Mouse (Mus musculus): ENCODE data around the gene BB287469.
"Not testable (repeated sequence)": the region's sequence is repeated elsewhere in the genome, so short reads cannot be mapped to it uniquely, and the experiment has no call there.

The BB287469 gene

DNA sequence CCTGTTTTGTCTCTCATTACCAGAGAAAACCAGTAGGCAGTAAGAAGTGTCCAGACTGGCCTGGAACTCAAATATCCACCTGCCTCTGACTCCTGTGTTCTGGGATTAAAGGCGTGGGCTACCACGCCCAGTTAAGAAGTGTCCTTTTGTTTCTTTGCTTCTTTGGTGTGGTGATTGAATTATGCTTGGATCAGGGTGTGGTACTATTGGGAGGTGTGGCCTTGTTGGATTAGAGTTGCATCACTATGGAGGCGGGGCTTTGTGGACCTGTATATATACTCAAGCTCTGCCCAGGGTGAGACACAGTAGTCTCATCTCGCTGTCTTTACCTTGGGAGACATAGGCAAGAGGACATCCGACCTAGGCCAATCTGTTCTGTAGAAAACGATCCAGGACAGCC, at the start of gene BB287469:
TSS of gene BB287469 (plus strand) at position 301 of the 400 bp plus-strand sequence.
- DNase-seq = not testable (repeated sequence)

DNA sequence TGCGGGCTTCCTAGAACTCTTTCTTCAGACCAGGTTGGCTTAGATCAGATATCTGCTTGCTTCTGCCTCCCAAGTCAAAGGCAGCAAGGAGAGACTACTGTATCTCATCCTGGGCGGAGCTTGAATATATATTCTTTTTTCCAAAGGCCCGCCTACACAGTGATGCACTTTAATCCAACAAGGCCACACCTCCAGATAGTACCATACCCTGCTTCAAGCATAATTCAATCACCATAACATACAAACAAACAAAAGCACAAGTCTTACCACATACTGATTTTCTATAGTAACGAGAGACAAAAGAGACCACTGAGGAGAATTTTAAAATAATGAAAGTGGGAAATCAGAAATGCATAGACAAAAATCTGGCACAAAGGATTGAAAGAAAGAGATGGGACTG, 40.7 kb upstream of the BB287469 start, which contains the start of gene Gm21319:
TSS of gene Gm21319 (minus strand) at position 101 of the 400 bp plus-strand sequence.
- DNase-seq = not testable (repeated sequence)

DNA sequence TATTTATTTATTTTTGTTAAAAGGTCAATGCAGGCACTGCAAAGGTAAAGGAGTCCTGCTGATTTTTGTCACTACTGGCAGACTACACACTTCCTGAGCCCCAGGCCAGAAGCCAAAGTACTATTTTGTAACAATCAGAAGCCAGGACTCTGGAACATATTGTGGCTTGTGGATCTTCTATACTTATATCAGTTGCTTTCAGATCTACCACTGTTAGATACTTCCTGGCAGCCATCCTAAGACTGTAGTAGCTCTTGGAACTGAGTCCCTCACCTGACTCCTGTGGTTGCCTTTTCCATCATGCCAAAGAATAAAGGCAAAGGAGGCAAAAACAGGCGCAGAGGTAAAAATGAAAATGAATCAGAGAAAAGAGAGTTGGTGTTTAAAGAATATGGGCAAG, 21.2 kb upstream of the BB287469 start, which contains the start of gene Gm21936:
TSS of gene Gm21936 (plus strand) at position 301 of the 400 bp plus-strand sequence.
- DNase-seq = not testable (repeated sequence)

DNA sequence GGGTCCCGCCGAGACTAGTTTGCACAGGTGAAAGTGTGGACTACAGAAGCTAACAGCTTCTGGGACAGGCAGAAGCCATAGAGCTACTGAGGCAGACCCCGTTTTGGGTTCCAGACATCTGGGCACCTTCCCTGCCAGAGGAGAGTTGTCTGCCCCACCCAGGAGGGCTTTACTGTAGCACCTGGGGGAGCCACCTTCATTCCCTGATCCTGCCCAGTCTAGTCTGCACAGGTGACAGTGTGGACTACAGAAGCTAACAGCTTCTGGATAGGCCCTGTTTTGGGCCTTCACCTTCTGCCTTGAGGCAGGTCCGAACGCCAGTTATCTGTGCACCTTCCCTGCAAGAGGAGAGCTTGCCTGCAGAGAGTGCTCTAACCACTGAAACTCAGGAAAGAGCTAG, 18.4 kb upstream of the BB287469 start:
- not testable (repeated sequence) for DNase-seq

DNA sequence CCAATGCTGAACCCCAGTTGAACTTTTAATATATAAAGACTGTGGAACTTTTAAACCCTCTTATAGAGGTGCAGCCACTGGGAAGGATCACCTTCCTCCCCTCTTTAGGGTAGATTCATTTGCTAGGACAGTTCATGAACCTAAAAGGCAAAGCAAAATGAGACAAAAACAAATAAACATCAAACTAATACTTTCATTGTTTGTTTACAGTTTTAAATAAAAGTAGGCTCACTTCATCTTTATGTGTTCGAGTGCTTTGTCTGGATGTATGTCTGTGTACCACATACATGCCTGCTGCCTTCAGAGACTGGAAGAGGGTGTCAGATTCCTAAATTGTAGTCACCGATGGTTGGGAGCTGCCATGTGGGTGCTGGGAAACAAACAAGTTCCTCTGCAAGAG, 25.9 kb downstream of the BB287469 start, which contains the start of gene Gm2001:
TSS of gene Gm2001 (minus strand) at position 101 of the 400 bp plus-strand sequence.
- DNase-seq = not testable (repeated sequence)

DNA sequence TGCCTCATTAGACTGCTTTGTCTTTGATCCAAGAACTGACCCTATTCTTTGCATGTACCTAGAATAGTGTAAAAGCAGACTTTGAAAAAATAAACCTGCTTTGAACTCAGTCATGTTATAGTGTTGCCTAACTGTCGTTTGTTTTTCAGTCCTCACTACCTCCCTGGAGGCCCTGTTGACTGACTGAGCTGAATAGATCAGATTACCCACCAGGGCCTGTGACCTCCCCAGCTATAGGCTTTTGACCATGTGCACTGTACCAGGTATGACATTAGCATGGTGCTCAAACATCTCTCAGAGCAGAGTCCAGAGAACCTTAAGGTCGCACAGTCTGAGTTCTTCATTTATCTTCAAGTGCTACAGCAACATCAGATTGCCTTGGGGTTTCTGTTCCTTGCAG, 34.3 kb downstream of the BB287469 start:
- DNase-seq = not testable (repeated sequence)

DNA sequence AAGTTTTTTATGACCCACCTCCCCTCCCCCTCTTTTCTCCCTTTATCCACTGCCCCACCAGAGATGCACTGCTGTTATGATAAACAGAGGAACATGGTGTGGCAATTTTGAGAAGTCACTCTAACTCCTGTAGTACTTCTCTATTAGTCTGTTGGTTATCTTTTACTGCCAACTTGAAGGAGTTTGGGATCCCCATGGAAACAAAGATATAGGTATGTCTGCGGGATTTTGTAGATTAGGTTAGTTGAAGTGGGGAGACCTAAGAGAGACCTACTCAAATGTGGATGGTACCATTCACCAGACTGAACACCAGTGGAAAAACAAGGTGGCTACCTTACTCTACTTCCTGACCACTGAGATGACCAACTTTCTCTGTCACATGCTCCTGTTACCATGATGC, 39.7 kb downstream of the BB287469 start:
- DNase-seq = not testable (repeated sequence)

DNA sequence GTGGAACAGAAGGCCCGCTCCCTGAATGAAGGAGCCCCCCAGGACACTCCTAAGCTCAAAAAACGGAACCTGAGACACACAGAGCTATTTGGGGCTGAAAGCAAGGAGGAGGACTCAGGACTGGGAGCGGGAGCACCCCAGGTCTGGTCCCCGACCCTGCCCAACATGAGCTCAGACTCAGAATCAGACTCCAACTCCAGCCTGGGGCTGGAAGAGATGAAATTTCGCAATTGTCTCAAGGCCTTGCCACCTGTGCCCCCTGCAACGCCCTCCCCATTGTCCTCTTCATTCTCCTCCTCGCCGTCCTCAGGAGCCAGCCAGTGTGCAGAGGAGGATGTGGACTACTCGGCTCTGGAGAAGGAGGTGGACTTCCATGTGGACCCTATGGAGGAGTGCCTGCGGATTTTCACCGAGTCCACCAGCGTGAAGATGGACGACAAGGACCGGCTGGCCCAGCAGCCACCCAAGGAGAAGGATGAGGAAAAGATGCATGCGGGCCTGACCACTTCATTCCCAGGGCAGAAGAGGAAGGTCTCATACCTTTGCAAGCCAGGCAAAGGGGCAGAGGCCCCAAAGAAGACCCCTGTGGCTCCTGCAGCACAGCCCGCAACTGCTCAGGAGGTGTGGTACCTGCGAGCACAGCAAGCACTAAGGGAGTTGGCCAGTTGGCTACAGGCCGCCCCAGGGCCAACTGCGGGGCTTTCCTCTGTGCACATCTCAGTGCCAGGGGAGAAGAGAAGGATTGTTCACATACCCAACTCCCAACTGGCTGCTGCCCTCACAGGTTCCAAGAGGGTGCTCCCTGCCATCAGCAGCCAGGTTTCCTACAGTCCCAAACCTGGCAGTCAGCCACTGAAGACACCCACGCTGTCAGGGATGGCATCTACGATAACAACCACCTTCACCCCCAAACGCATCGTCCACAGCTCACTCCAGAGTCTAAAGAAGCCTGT, 45.6 kb downstream of the BB287469 start:
- DNase-seq = not testable (repeated sequence)

DNA sequence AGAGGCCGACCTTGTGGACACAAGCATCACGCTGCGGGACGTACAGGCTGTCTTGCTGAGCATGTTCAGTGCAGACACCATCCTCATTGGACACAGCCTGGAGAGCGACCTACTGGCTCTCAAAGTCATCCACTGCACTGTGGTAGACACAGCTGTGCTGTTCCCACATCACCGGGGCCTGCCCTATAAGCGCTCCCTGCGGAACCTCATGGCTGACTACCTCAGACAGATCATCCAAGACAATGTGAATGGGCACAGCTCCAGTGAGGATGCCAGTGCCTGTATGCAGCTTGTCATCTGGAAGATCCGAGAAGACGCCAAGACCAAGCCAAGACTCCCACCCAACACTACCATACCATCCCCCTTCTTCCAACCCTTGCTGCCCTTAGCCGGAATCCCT, 47.3 kb downstream of the BB287469 start:
- not testable (repeated sequence) for DNase-seq

DNA sequence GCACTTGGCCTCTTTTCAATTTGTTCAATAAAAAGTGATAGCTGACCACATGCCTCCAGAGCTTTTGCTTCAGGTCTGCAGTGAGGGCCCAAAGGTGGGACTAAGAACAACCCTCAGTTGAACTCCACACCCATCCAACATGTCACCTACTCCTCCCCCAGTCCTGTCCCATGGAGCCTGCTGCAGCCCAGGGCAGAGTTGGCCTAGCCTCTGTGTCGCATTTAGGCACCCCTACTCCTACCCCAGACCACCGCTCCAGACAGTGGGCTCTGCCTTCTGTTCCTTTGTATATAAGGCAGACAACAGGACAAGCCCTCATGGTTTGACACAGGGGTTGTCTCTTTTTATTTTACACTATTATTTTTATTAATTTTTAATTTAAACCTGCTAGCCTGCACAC, 47.7 kb downstream of the BB287469 start:
- DNase-seq = not testable (repeated sequence)

Measured in right cerebral cortex, postnatal 4 days (tissue).